ENCODE assay signal across 8 mouse cellular contexts in the genomic region with DNA sequence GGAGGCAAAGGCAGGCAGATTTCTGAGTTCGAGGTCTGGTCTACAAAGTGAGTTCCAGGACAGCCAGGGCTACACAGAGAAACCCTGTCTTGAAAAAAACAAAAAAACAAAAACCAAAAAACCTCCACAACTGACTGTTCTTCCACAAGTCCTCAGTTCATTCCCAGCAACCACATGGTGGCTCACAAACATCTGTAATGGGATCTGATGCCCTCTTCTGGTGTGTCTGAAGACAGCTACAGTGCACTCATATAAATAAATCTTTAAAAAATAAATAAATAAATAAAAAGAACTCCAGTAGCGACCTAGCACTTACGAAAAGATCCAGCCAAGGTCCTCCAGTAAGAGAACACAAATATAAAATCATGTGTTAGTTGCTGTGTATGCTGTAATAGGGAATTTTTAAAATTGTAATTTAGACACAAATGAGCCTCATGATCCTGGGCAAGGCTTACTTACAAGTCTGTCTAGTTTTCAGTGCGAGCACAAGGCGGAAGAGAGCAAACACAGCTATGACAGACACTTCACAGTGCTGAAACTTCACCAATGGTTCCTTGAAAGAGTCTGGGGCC. TPM values are rescaled to one million over a fixed set of nuclear protein-coding genes. Genes with fewer than 3 reads are reported as not detected.
DNase-seq lines count a peak whose midpoint lies in the region; ATAC-seq and TF ChIP-seq lines count a peak whose summit lies in the region.

No protein-coding gene starts in this region.

- peak overlapping the region; percentile 64 for H3K4me2 ChIP-seq in intestine, embryonic 15.5 days (replicated peaks)
- peak overlapping the region; percentile 45 for H3K4me2 ChIP-seq in neural tube, embryonic 14.5 days (ENCODE audit: low read depth, low read length)

- peak; percentile 7; the same call in 1 of the 2 replicates for ATAC-seq in intestine, embryonic 15.5 days
- ATAC-seq in neural tube, embryonic 14.5 days (ENCODE audit: low read depth): peak; percentile 25

- peak overlapping the region; percentile 96 for H3K27ac ChIP-seq in left cerebral cortex, adult 2 months
- H3K27ac ChIP-seq in embryonic facial prominence, embryonic 10.5 days (replicated peaks): peak overlapping the region; percentile 98
- H3K27ac ChIP-seq in intestine, embryonic 15.5 days: peak overlapping the region; percentile 99
- H3K27ac ChIP-seq in neural tube, embryonic 14.5 days (ENCODE audit: low read depth, low read length): peak overlapping the region; percentile 97

- no peaks in the 10 kb centered on the region for H3K9me3 ChIP-seq in embryonic facial prominence, embryonic 10.5 days
- H3K9me3 ChIP-seq in intestine, embryonic 15.5 days: no peaks in the 10 kb centered on the region
- H3K9me3 ChIP-seq in neural tube, embryonic 14.5 days (ENCODE audit: control insufficient read depth, low read length): no peaks in the 10 kb centered on the region

- peaks cover 39% of the 10 kb centered on the region for H3K36me3 ChIP-seq in embryonic facial prominence, embryonic 10.5 days (replicated peaks)
- H3K36me3 ChIP-seq in intestine, embryonic 15.5 days: peaks cover 10% of the 10 kb centered on the region; the same call in 1 of the 2 replicates
- 0 out of 2 replicates have a peak, but pooled peaks cover 7% of the 10 kb centered on the region for H3K36me3 ChIP-seq in neural tube, embryonic 14.5 days (ENCODE audit: control insufficient read depth, insufficient read depth, low read length)

- H3K27me3 ChIP-seq in embryonic facial prominence, embryonic 10.5 days (replicated peaks; ENCODE audit: low read depth, poor library complexity, severe bottlenecking): no peaks in the 10 kb centered on the region
- H3K27me3 ChIP-seq in intestine, embryonic 15.5 days (replicated peaks): no peaks in the 10 kb centered on the region
- no peaks in the 10 kb centered on the region for H3K27me3 ChIP-seq in neural tube, embryonic 14.5 days (ENCODE audit: control insufficient read depth, insufficient read depth, low read length)

- TF ChIP-seq CTCF in left cerebral cortex, adult 2 months (IDR thresholded peaks at IDR 0.05): peak; percentile 53

- DNase-seq in left cerebral cortex, adult 2 months (ENCODE audit: extremely low spot score in 1 of 2, low spot score in 2 of 2): no peak
- DNase-seq in left cerebral cortex, adult 8-10 months (ENCODE audit: low spot score in 2 of 2): no peak
- no peak for DNase-seq in embryonic facial prominence, embryonic 10.5 days (ENCODE audit: low spot score)
- no peak for DNase-seq in urinary bladder, postnatal 36 days (ENCODE audit: low spot score in 2 of 2)
- DNase-seq in ovary, postnatal 10 days (ENCODE audit: low spot score): no peak
- DNase-seq in left cerebral cortex, postnatal 10 days (ENCODE audit: extremely low spot score in 1 of 2, low spot score in 2 of 2): no peak

- 44% methylated on average over 5 of the region's 5 CpGs for WGBS in embryonic facial prominence, embryonic 10.5 days
- WGBS in intestine, embryonic 15.5 days: 28% methylated on average over 5 of the region's 5 CpGs
- WGBS in neural tube, embryonic 14.5 days: 43% methylated on average over 5 of the region's 5 CpGs

- peak overlapping the region; percentile 71 for H3K9ac ChIP-seq in intestine, embryonic 15.5 days
- peak overlapping the region; percentile 86 for H3K9ac ChIP-seq in neural tube, embryonic 14.5 days (replicated peaks; ENCODE audit: low read depth, low read length)

- H3K4me1 ChIP-seq in embryonic facial prominence, embryonic 10.5 days: peaks cover 8% of the 10 kb centered on the region
- no peaks in the 10 kb centered on the region for H3K4me1 ChIP-seq in intestine, embryonic 15.5 days (replicated peaks)
- H3K4me1 ChIP-seq in neural tube, embryonic 14.5 days (ENCODE audit: control insufficient read depth, insufficient read depth, low read length): no peaks in the 10 kb centered on the region

- peak overlapping the region; percentile 98 for H3K4me3 ChIP-seq in left cerebral cortex, adult 2 months
- peak overlapping the region; percentile 90 for H3K4me3 ChIP-seq in embryonic facial prominence, embryonic 10.5 days
- peak overlapping the region; percentile 75 for H3K4me3 ChIP-seq in intestine, embryonic 15.5 days (replicated peaks)
- H3K4me3 ChIP-seq in neural tube, embryonic 14.5 days (ENCODE audit: low read depth, low read length): peak overlapping the region; percentile 78

- intact Hi-C loops in left cerebral cortex, adult 2 months (cut with DNase I): loop anchor here (1.0 to 5.0 kb wide), 3 partner anchors 176 to 250 kb away; no protein-coding TSS in a partner anchor
- intact Hi-C loops in left cerebral cortex, postnatal 10 days (cut with DNase I): loop anchor here (5.0 kb wide), 1 partner anchor 262 kb away; no protein-coding TSS in a partner anchor

RNA-seq across cellular contexts. Expression of a gene that starts 0.9 kb away (rescaled TPM):
- 10 to 100 TPM; 16.9 to 20.7 TPM for total RNA-seq in left cerebral cortex, adult 2 months (2021)
- 10 to 100 TPM; 17.3 to 19.8 (median 17.8) TPM for total RNA-seq in left cerebral cortex, adult 8-10 months (2022)
- polyA plus RNA-seq in embryonic facial prominence, embryonic 10.5 days (2016; fragmentation: Nextera tagmentation; extraction: Ambion mirVana): 65.8 and 66.6 TPM in 2 replicates
- polyA plus RNA-seq in intestine, embryonic 15.5 days (2015; fragmentation: Nextera tagmentation; extraction: Ambion mirVana): 48.8 and 56.3 TPM in 2 replicates
- polyA plus RNA-seq in neural tube, embryonic 14.5 days (2014; fragmentation: Nextera tagmentation; extraction: Ambion mirVana): 40.0 and 43.8 TPM in 2 replicates
- total RNA-seq in left cerebral cortex, postnatal 10 days (2021): 10 to 100 TPM; 14.6 to 15.3 TPM

RNA-seq across cellular contexts. Expression of a gene that starts 20.7 kb away (rescaled TPM):
- total RNA-seq in left cerebral cortex, adult 2 months (2021): 10 to 100 TPM; 41.1 to 46.3 TPM
- 10 to 100 TPM; 43.0 to 60.5 (median 49.9) TPM for total RNA-seq in left cerebral cortex, adult 8-10 months (2022)
- 1,248 and 1,288 TPM in 2 replicates for polyA plus RNA-seq in embryonic facial prominence, embryonic 10.5 days (2016; fragmentation: Nextera tagmentation; extraction: Ambion mirVana)
- polyA plus RNA-seq in intestine, embryonic 15.5 days (2015; fragmentation: Nextera tagmentation; extraction: Ambion mirVana): 999 and 1,061 TPM in 2 replicates
- 276 and 331 TPM in 2 replicates for polyA plus RNA-seq in neural tube, embryonic 14.5 days (2014; fragmentation: Nextera tagmentation; extraction: Ambion mirVana)
- total RNA-seq in left cerebral cortex, postnatal 10 days (2021): 10 to 100 TPM; 49.6 to 51.3 TPM

RNA-seq across cellular contexts. Expression of a gene that starts 20.8 kb away (rescaled TPM):
- total RNA-seq in left cerebral cortex, adult 2 months (2021): 1 to 10 TPM; 3.2 to 3.7 TPM
- total RNA-seq in left cerebral cortex, adult 8-10 months (2022): 1 to 10 TPM; 2.2 to 4.0 (median 3.0) TPM
- 6.0 and 7.4 TPM in 2 replicates for polyA plus RNA-seq in embryonic facial prominence, embryonic 10.5 days (2016; fragmentation: Nextera tagmentation; extraction: Ambion mirVana)
- 2.8 and 2.9 TPM in 2 replicates for polyA plus RNA-seq in intestine, embryonic 15.5 days (2015; fragmentation: Nextera tagmentation; extraction: Ambion mirVana)
- polyA plus RNA-seq in neural tube, embryonic 14.5 days (2014; fragmentation: Nextera tagmentation; extraction: Ambion mirVana): 5.5 and 6.2 TPM in 2 replicates
- total RNA-seq in left cerebral cortex, postnatal 10 days (2021): 1 to 10 TPM; 4.6 to 9.0 TPM

RNA-seq across cellular contexts. Expression of a gene that starts 49.9 kb away (rescaled TPM):
- under 1 TPM; 0.27 to 0.37 TPM for total RNA-seq in left cerebral cortex, adult 2 months (2021)
- under 1 TPM; 0.30 to 0.72 (median 0.50) TPM for total RNA-seq in left cerebral cortex, adult 8-10 months (2022)
- polyA plus RNA-seq in embryonic facial prominence, embryonic 10.5 days (2016; fragmentation: Nextera tagmentation; extraction: Ambion mirVana): not detected in 2 replicates
- 0.70 and 3.1 TPM in 2 replicates for polyA plus RNA-seq in intestine, embryonic 15.5 days (2015; fragmentation: Nextera tagmentation; extraction: Ambion mirVana)
- not detected in 2 replicates for polyA plus RNA-seq in neural tube, embryonic 14.5 days (2014; fragmentation: Nextera tagmentation; extraction: Ambion mirVana)
- under 1 TPM; 0.58 to 0.99 TPM for total RNA-seq in left cerebral cortex, postnatal 10 days (2021)
